Mouse (Mus musculus): ENCODE data around the gene Trrap.

Gene Trrap

GRCm38 (mm10) chr5:144767106-144767798 lies at the start of gene Trrap:
TSS of gene Trrap (plus strand) at chr5:144767732.
- DNase-seq = peak in 1 of 2 experiments; percentile 13

DNA sequence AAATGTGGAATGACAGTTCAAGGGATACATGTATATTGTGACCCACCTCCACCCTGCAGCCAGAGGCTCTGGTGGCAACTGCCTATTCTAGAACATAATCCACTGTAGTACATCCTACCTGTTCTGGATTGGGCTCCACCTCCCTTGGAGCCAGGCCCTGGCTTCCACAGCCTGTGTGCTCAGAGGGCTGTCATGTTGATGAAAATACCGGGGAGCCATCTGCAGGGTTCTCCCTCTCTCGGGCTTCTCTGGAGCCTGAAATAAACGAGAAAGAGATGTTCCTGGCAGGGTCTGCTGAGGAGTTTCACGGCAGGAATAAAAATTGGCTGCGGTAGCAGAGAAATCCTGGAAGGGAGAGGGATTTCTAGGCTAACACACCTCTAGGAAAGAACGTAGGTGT lies 47.8 kb upstream of the Trrap start:
- no peak for DNase-seq

DNA sequence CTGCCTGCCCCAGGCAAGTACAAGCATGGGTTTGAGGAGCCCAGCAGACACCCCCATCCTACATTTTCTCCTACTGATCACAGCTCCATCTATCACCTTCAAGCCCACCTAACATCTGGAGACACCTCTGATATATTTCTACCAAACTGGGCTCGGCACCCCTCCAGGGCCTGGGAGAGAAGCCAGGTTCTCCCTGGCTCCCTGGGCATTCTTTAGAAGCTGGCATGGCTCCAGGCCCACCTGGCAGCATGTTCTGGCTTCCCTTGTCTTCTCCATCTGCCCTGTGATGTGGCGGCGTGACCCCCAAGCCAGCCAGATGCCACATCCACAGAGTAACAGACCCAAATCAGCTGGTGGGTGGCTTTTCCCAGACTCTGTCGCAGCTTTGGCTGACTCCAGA lies 47.3 kb upstream of the Trrap start:
- DNase-seq = no peak

DNA sequence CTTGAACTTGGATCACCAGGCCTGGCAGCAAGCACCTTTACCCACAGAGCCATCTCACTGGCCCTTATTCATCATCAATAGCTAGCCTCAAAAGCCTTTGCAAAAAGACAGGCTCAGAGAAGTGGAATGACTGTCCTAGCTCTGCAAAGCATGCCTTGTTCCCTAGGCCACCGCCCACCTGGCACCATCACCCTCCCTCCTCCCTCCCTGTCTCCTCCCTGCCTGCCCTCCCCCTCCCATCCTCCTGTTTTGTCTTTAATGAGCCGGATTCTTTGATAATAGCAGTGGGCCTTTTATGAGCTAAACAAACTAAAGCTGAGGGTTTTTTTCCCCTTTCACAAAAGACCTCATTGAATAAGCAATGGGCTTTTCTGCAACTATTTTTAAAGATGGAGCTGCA lies 42.6 kb upstream of the Trrap start:
- no peak for DNase-seq

DNA sequence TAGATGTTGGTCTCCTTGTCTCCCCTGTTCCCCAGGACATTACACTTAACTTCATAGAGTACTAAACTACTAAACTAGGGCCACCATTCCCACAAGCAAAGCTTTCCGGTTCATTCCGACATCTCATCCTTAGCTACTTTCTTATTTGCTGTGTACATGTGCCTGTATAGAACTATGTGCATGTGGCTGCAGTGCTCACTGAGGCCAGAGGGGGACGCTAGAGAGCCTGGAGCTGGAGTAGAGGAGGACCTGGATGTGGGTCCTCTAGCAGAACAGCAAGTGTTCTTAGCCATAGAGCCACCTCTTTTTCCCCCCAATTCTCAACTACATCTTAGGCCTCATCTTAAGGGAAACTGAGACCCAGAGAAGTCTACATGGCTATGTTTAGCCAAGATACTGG lies 42.0 kb upstream of the Trrap start:
- DNase-seq = no peak

DNA sequence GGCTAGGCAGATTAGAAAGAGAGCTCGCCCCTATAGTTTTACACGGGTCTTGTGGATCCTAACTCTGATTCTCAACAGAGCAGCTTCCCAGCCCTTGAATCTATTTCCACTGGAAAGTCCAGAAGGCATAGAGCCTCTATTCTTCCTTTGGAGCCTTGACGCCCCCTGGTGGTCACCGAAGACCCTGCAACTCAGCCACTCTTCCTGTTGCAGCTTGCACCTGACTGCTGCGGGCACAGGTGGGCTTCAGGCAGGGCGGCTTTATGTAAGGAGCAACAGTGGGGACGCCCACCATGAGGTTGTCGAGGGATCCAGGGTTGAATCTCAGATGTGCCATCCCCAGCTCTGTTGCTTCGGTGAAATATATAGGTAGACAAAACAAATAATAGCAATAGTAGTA lies 40.4 kb upstream of the Trrap start:
- DNase-seq = peak; percentile 70 to 75

DNA sequence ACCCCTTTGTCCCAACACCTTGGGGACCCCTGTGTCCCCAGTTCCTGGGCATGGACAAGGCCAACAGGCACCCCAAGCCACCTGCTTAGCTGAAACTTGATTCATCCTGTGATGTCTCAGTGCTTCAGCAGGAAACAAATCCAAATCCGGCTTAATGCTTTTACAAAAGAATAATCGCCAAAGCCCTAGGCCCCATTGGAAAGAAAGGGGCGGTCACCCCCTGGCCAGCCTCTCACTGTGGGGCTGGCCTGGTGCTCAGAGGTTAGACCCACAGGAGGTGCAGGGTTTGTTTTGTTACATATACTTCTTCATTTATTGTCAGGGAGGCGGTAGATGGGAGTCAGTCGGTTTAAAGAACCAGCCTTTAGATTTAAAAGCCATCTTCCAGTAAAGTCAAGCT lies 39.3 kb upstream of the Trrap start:
- DNase-seq = no peak

GRCm38 (mm10) chr5:144729216-144729615 lies 38.3 kb upstream of the Trrap start:
- DNase-seq = no peak

DNA sequence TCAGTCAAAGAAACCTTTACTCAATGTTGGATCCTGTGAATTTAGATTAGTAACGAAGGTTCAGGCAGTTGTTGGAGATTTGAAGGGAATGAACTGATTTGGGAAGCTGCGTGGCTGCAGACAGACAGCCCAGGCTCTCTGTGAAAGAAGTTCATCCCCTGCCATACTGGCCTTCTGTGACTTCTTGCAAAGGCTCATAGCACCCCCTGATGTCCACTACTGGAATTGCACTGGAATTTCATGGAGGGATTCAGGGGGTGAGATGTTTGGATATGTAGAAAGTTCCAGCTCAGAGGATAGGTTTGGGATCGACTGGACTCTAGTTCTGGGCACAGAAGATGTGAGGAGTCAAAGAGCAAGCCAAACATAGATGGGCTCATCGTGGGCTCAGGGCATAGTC lies 33.6 kb upstream of the Trrap start:
- peak; percentile 61 to 64 for DNase-seq

DNA sequence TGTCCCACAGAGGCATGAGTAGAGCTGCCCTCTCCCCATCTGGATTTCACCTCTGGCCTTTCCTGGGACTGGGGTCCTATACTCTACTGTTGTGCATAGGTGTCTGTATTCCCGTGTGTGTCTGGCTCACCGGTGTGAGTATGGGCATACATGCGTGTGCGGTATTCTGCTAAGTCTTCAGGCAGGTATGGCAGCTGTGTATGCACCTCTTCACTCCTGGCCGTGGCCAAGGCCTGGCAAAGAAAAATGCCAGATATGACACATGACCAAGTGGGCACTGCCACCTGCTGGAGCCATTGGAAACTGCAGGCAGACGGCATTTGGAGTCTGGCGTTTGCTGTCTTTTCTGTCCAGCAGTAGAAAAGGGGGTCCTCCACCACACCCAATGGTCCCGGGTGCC lies 32.6 kb upstream of the Trrap start:
- peak; percentile 78 for DNase-seq

DNA sequence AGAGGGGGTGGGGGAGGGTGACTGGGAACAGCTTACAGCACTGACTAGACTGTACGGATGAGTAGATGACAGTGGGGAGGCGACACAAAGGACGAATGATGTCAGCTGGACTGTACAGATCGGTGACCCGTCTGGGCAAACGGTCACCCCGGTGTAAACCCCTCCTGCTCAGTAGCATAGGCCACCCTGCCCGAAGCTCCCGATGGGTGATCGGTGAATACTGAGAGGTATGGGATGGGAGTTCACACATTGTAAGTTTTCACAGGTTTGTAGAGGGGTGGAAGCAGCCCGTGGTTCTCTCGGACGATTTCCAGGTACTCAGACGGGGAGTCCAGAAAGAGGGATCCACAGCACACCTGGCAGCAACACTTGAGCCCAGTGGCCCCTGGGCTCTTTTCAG lies 30.4 kb upstream of the Trrap start:
- no peak for DNase-seq

GRCm38 (mm10) chr5:144752432-144752831 lies 15.1 kb upstream of the Trrap start:
- peak; percentile 42 to 46 for DNase-seq

- peak; percentile 55 to 68 for DNase-seq
Measured at GRCm38 (mm10) chr5:144753041-144753440, 14.5 kb upstream of the Trrap start.

- DNase-seq = no peak
Measured at GRCm38 (mm10) chr5:144755191-144755590, 12.3 kb upstream of the Trrap start.

GRCm38 (mm10) chr5:144757402-144757801 lies 10.1 kb upstream of the Trrap start:
- no peak for DNase-seq

GRCm38 (mm10) chr5:144758422-144758821 lies 9.1 kb upstream of the Trrap start:
- DNase-seq = no peak

GRCm38 (mm10) chr5:144761161-144761868 lies 6.2 kb upstream of the Trrap start, which contains the start of gene Tmem130:
TSS of gene Tmem130 (minus strand) at chr5:144761818.
- peak; percentile 17 to 21 for DNase-seq

- DNase-seq = no peak
Measured at GRCm38 (mm10) chr5:144766026-144766425, 1.5 kb upstream of the Trrap start.

DNA sequence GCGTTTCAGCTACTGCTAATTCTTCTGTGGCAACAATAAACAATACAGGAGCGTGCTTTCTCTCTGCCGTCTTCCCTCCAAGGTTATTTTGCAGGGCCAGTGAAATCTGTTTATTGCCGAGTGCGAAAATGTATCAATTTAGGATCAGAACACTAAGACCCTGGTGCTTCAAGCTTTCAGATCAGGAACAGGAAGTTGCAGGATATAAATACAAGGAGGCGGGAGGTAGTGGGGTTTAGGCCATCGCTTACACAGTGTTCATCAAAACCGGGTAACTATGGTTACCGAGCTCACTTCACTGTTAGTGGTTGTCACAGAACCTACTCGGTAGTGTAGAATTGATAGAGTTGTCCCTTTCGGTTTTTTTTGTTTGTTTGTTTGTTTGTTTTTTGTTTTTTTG lies 886 bp upstream of the Trrap start:
- no peak for DNase-seq

GRCm38 (mm10) chr5:144767911-144768841 lies 644 bp downstream of the Trrap start:
- peak; percentile 94 to 97 for DNase-seq

DNA sequence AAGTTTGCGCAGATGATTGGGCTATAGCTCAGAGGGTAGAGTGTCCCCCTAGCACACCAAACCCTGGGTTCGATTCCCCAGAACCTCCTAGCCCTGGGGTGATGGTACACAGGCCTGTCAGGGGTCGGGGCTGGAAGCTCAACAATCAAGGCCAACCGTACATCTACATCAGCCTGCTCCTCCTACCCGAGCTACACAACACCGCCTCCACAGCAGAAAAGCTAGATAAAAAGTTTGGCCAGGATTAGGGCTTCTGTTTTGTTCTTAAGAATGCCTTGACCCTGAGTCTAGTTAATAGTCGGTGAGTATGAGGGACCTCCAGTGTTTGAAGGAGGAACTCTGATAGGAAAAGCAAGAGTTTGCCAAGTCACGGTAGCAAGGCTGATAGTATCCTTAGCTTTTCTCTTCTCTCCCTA lies 1.5 kb downstream of the Trrap start:
- no peak for DNase-seq

DNA sequence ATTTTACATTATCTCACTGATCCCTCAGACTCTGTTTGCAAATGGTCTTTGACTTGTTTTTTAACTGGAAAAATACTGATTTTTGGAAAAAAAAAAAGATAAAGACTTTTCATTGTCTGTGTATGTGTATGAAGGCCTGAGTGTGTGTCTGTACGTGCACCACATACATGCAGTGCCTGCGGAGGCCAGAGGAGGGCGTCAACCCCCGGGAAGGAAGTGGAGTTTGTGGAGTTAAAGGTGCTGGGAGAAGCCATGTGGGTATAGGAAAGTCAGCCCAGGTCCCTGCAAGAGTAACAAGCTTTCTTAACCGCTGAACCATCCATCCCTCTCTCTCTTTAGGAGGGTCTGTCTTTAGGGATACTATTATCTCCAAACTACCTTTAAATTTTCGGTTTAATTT lies 5.7 kb downstream of the Trrap start:
- DNase-seq = no peak

DNA sequence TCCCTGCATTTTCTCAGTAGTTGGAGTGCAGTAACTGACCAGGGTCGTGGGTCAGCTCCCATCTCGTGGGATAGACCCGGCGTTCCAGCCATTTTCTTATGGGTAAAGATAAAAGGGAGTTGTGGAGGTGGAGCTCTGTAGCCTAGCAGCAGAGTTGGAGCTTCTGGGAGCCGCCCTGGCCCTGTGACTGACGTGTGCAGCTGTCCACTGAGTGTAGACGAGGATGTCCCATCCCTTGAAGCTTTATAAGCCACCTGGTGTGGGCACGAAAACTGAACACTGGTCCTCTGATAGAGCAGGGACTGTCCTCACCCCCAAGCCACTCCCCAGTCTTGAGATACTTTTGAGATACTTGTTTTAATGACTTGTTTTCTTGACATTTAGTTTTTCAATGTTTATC lies 13.1 kb downstream of the Trrap start:
- DNase-seq = no peak

Measured in B cell, adult 2 months (primary cell).